Mouse (Mus musculus): ENCODE measurements around the gene Gm21987. TPM values are rescaled to one million over a fixed set of nuclear protein-coding genes. Genes with fewer than 3 reads are reported as not detected.

Gene Gm21987
- polyA plus RNA-seq, 1 experiment from 2014 or later = not detected

DNA sequence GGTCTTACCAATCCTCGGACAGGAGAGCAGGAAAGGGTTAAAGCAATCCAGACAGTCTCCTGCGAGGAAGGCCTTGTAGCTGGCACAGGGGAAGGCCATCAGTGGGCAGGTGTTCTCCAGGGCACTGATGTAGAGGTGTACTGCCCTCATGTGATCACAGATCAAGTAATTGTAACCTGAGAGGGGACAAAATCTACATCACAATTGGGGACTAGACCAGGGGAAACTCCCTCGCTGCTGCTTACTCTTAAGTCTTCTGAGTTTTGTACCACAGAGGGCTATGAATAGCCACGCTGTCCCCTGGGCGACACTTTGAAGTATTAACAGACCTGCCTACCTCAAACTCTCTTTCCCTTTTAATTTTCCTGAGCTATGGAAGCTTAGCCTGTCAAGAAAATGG lies 60.7 kb downstream of the Gm21987 start:
- 40% methylated on average over 5 of the region's 5 CpGs for WGBS
- Histone ChIP-seq H3K4me3 (no peak overlapping the region), H3K36me3 (no peaks in the 10 kb centered on the region), H3K4me1 (no peaks in the 10 kb centered on the region), H3K27me3 (ENCODE audit: low read depth, poor library complexity, severe bottlenecking) (no peaks in the 10 kb centered on the region), H3K9me3 (replicated peaks) (no peaks in the 10 kb centered on the region), H3K27ac (replicated peaks) (no peak overlapping the region)
- DNase-seq (ENCODE audit: low spot score) = no peak

DNA sequence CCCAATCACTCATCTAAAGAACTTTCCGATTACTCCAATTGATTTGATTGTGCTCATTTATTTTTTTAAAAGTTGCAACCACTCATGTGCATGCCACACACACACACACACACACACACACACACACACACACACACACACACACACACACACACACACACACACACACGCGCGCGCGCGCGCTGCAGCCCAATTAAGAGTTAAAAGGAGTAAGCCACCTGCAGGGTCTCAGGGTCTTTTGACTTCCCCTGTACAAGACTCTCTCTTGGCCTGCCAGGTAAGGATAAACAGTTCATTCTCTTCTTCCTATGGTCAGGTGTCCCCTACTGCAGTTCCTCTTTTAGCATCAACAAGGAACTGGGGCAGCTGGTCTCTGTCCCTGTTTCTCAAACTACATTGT lies 61.6 kb downstream of the Gm21987 start:
- H3K36me3 ChIP-seq = no peaks in the 10 kb centered on the region
- no peaks in the 10 kb centered on the region for H3K4me1 ChIP-seq
- H3K27ac ChIP-seq (replicated peaks) = no peak overlapping the region
- no peaks in the 10 kb centered on the region for H3K9me3 ChIP-seq (replicated peaks)
- H3K4me3 ChIP-seq = no peak overlapping the region
- WGBS = 98% methylated on average over 8 of the region's 8 CpGs
- no peak for DNase-seq (ENCODE audit: low spot score)
- no peaks in the 10 kb centered on the region for H3K27me3 ChIP-seq (ENCODE audit: low read depth, poor library complexity, severe bottlenecking)

Other genes with a start within 250 kb of the Gm21987 start
- gene Nr1i2, start 52.2 kb upstream of the Gm21987 start, polyA plus RNA-seq (2016; fragmentation: Nextera tagmentation; extraction: Ambion mirVana) = not detected in 2 replicates
- gene Maats1, start 4.9 kb upstream of the Gm21987 start, polyA plus RNA-seq (2016; fragmentation: Nextera tagmentation; extraction: Ambion mirVana) = 0.78 and 0.98 TPM in 2 replicates
- 129 and 140 TPM in 2 replicates for gene Cox17, start within 50 bp of the Gm21987 start, polyA plus RNA-seq (2016; fragmentation: Nextera tagmentation; extraction: Ambion mirVana)
- gene Popdc2, start 15.2 kb downstream of the Gm21987 start, polyA plus RNA-seq (2016; fragmentation: Nextera tagmentation; extraction: Ambion mirVana) = 0.75 and 1.3 TPM in 2 replicates
- gene Pla1a, start 86.1 kb downstream of the Gm21987 start, polyA plus RNA-seq (2016; fragmentation: Nextera tagmentation; extraction: Ambion mirVana) = 0.07 and 0.11 TPM in 2 replicates
- gene Adprh, start 105.7 kb downstream of the Gm21987 start, polyA plus RNA-seq (2016; fragmentation: Nextera tagmentation; extraction: Ambion mirVana) = 144 and 150 TPM in 2 replicates
- gene Cd80, start 108.5 kb downstream of the Gm21987 start, polyA plus RNA-seq (2016; fragmentation: Nextera tagmentation; extraction: Ambion mirVana) = 0.23 and 0.67 TPM in 2 replicates
- gene Timmdc1, start 175.6 kb downstream of the Gm21987 start, polyA plus RNA-seq (2016; fragmentation: Nextera tagmentation; extraction: Ambion mirVana) = 35.4 and 38.4 TPM in 2 replicates
- 68.2 and 73.0 TPM in 2 replicates for gene Poglut1, start 203.2 kb downstream of the Gm21987 start, polyA plus RNA-seq (2016; fragmentation: Nextera tagmentation; extraction: Ambion mirVana)
- gene Tmem39a, start 211.7 kb downstream of the Gm21987 start, polyA plus RNA-seq (2016; fragmentation: Nextera tagmentation; extraction: Ambion mirVana) = 80.8 and 91.6 TPM in 2 replicates

All from midbrain, embryonic 10.5 days (tissue).